Mouse (Mus musculus) heart, postnatal 0 days (tissue): Measurements from ENCODE around the gene Eif2s1. TPM values are rescaled to one million over a fixed set of nuclear protein-coding genes. Genes with fewer than 3 reads are reported as not detected.
"Not testable (repeated sequence)": the region's sequence is repeated elsewhere in the genome, so short reads cannot be mapped to it uniquely, and the experiment has no call there.

Source experiments
- ATAC-seq: fragments of 200-750 bp; cut with Nextera tagmentation; 2 replicates; pipeline ENCODE4 v1.8.0; 2017; ENCODE audit warnings: low read depth, moderate number of reproducible peaks, moderate library complexity; ENCODE audit not compliant: insufficient read depth
- DNase-seq: peaks from one replicate; pipeline ENCODE4 v3.0.0-alpha.2; 2016; ENCODE audit warnings: low spot score
- H3K27ac ChIP-seq: fragments of 300-500 bp; sonication (generic); 2 replicates; pipeline ENCODE4 v1.5.1; 2014; ENCODE audit warnings: low read depth, mild to moderate bottlenecking
- H3K27me3 ChIP-seq: fragments of 300-500 bp; sonication (generic); 2 replicates; pipeline ENCODE4 v1.6.1; 2014; ENCODE audit warnings: low read length, mixed read lengths; ENCODE audit not compliant: control insufficient read depth, insufficient read depth
- H3K36me3 ChIP-seq: fragments of 300-500 bp; sonication (generic); replicated peaks from 2 replicates; pipeline ENCODE4 v1.6.1; 2014; ENCODE audit warnings: low read length, mixed read lengths; ENCODE audit not compliant: control insufficient read depth, insufficient read depth
- H3K4me1 ChIP-seq: fragments of 300-500 bp; sonication (generic); 2 replicates; pipeline ENCODE4 v1.6.1; 2014; ENCODE audit warnings: antibody characterized with exemption; ENCODE audit not compliant: control insufficient read depth, insufficient read depth
- H3K4me2 ChIP-seq: fragments of 300-500 bp; sonication (generic); 2 replicates; pipeline ENCODE4 v1.6.1; 2014; ENCODE audit warnings: low read depth, mild to moderate bottlenecking, low read length, moderate library complexity
- H3K4me3 ChIP-seq: fragments of 300-500 bp; sonication (generic); 2 replicates; pipeline ENCODE4 v1.5.1; 2014; ENCODE audit warnings: low read depth, low read length
- H3K9ac ChIP-seq: fragments of 300-500 bp; sonication (generic); replicated peaks from 2 replicates; pipeline ENCODE4 v1.6.1; 2014; ENCODE audit warnings: low read depth, low read length, mixed read lengths
- H3K9me3 ChIP-seq: fragments of 300-500 bp; sonication (generic); replicated peaks from 2 replicates; pipeline ENCODE4 v1.6.1; 2016; ENCODE audit warnings: low read length; ENCODE audit not compliant: control insufficient read depth
- CTCF ChIP-seq: IDR thresholded peaks from 2 replicates; pipeline ENCODE4 v1.5.1; 2016; ENCODE audit warnings: antibody characterized with exemption, control low read depth, low read depth
- EP300 ChIP-seq: IDR thresholded peaks from 2 replicates; pipeline ENCODE4 v1.6.1; 2016; ENCODE audit warnings: antibody characterized with exemption, low read depth
- WGBS: fragments of 180-500 bp; shearing (Covaris S2); extraction: QIAGEN DNeasy Blood & Tissue Kit; methylation state at CpG from one replicate; pipeline ENCODE4 v1.1.7; 2014; 5-methylcytosine and 5-hydroxymethylcytosine counted together
- polyA plus RNA-seq: library from polyadenylated mRNA; unstranded; fragments of >200 nt; fragmentation: Nextera tagmentation; extraction: Ambion mirVana; gene quantifications from 2 replicates; pipeline ENCODE4 v1.2.1, GENCODE M21; 2015
- total RNA-seq: library from RNA; depleted of rRNA; stranded (reverse); fragments of >200 nt; gene quantifications from 2 replicates; pipeline ENCODE4 v1.2.3, GENCODE M21; 2014; ENCODE audit warnings: low replicate concordance; rRNA removed

Gene Eif2s1
- total and polyA plus RNA-seq, 2 experiments from 2014 or later, result 37.7 to 101 TPM

- Histone ChIP-seq H3K27me3 (no peaks in the 10 kb centered on the region), H3K9ac (no peak overlapping the region), H3K36me3 (no peaks in the 10 kb centered on the region), H3K9me3 (no peaks in the 10 kb centered on the region), H3K4me3 (no peak overlapping the region), H3K27ac (no peak overlapping the region), H3K4me2 (no peak overlapping the region), H3K4me1 (no peaks in the 10 kb centered on the region)
- DNase-seq (no peak), ATAC-seq (no peak)
- 70% methylated on average over 3 of the region's 3 CpGs for WGBS
- TF ChIP-seq CTCF (no peak), EP300 (no peak)
Observed at GRCm38 (mm10) chr12:78922058-78922457, 60.4 kb downstream of the Eif2s1 start.

GRCm38 (mm10) chr12:78922977-78923376 is 61.4 kb downstream of the Eif2s1 start:
- H3K9me3 ChIP-seq, H3K4me2 ChIP-seq, ATAC-seq: not testable (repeated sequence)

DNA sequence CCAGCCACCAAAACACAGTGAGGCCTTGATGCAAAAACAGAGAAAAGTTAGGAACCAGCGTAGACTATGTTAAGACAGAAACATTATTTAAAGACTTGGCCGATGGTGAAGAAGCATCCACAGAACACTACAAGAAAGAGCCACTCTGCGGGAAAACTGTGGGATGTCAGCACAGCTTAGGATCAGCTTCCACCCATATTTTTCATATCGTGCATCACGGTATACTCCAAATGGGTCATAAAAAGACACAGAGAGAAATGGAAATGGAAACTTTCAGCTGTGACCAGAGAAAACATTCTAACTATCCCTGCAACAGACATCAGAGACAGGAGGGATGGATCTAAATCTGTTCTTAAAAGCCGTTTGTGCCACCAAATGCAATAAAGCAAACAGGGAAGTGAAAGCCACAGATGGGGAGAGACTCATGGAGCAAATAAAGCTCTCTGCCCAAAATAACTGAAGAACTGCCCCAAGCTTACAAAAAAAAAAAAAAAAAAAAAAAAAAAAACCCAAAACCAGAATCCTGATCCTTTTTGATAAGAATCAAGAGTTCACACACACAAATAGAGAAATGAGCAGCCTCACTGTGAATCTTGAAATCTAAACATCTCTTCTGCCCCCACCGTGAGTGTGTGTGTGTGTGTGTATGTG is 62.0 kb downstream of the Eif2s1 start:
- no peaks in the 10 kb centered on the region for H3K9me3 ChIP-seq
- DNase-seq (no peak), ATAC-seq (no peak)
- H3K9ac ChIP-seq, result no peak overlapping the region
- no peaks in the 10 kb centered on the region for H3K4me1 ChIP-seq
- H3K4me2 ChIP-seq, result no peak overlapping the region
- TF ChIP-seq EP300, result no peak
- no peak for TF ChIP-seq CTCF
- H3K4me3 ChIP-seq, result no peak overlapping the region
- no peak overlapping the region for H3K27ac ChIP-seq
- no peaks in the 10 kb centered on the region for H3K36me3 ChIP-seq
- no peaks in the 10 kb centered on the region for H3K27me3 ChIP-seq
- WGBS, result 86% methylated on average over 7 of the region's 7 CpGs

More at GRCm38 (mm10) chr12:78922977-78923376, 61.4 kb downstream of the Eif2s1 start:
- not testable (repeated sequence) for H3K4me1 ChIP-seq, H3K4me3 ChIP-seq, H3K9ac ChIP-seq, H3K27ac ChIP-seq, H3K27me3 ChIP-seq, H3K36me3 ChIP-seq, DNase-seq

DNA sequence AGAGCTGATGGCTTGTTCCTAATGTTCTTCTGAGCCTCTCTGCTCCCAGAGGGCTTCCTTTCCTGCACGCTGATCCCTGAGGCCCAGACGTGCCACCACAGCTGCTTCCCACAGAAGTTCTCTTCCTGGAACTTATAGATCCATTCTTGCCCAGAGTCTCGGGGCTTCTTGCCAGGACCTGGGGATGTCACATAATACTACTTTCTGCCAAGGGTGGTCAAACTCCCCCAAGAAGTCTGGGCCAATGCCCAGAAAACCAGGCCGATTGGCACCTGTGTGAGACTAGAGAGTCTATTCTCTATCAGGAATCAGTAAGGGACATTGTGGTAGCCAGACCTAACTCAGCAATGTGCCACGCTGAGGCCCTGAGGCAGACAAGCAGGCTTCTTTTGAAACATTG is 65.7 kb downstream of the Eif2s1 start:
- H3K4me2 ChIP-seq, result no peak overlapping the region
- H3K4me1 ChIP-seq, result no peaks in the 10 kb centered on the region
- TF ChIP-seq EP300 (no peak), CTCF (no peak)
- no peaks in the 10 kb centered on the region for H3K9me3 ChIP-seq
- no peak overlapping the region for H3K27ac ChIP-seq
- H3K27me3 ChIP-seq, result no peaks in the 10 kb centered on the region
- H3K4me3 ChIP-seq, result no peak overlapping the region
- DNase-seq, result no peak
- 59% methylated on average over 5 of the region's 5 CpGs for WGBS
- ATAC-seq, result no peak
- no peak overlapping the region; the same call in 1 of the 2 replicates for H3K9ac ChIP-seq
- H3K36me3 ChIP-seq, result no peaks in the 10 kb centered on the region

DNA sequence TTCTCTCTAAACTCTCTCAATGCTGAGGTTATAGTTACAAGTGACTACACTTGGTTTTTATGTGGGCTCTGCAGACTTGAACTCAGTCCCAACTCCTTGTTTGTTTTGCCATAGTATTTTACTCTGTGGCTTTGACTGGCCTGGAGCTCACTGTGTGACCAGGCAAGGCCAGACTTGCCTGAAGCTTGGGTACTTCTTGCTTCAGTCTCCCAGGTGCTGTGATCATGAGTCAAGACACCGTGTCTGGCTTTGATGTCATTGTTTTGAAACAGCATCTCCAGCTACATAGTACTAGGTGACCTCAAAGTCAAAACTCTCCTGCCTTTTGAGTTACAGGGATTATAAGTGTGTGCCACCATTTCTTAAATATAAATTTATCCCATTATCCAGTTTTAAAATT is 68.3 kb downstream of the Eif2s1 start:
- no peak for ATAC-seq
- no peak overlapping the region for H3K4me3 ChIP-seq
- WGBS, result 80% methylated on average over 1 of the region's 1 CpGs
- H3K9ac ChIP-seq, result no peak overlapping the region
- H3K4me1 ChIP-seq, result no peaks in the 10 kb centered on the region
- no peak for DNase-seq
- no peaks in the 10 kb centered on the region for H3K9me3 ChIP-seq
- H3K27me3 ChIP-seq, result no peaks in the 10 kb centered on the region
- H3K27ac ChIP-seq, result no peak overlapping the region
- no peaks in the 10 kb centered on the region for H3K36me3 ChIP-seq
- TF ChIP-seq CTCF, result no peak
- no peak for TF ChIP-seq EP300
- no peak overlapping the region for H3K4me2 ChIP-seq

DNA sequence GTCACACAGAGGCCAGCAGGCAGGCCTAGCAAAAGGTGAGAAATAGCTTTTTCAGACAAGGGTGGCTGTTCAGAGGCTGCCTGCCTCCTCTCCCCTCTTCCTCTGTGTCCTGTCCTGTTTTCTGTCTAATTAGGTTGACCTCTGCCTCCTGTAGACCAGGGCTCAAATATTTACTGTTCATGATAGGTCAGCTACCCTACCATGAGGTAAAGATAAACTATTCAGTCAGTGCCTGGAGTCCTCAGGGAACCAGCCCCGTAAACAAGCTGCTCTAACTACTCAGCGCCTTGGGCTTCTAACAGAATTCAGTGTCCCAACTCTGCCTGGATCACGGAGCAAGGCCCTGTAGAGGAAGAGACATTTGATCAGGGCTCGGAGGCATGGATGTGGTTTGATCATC is 74.9 kb downstream of the Eif2s1 start:
- WGBS, result 60% methylated on average over 4 of the region's 4 CpGs
- no peak for TF ChIP-seq CTCF
- Histone ChIP-seq H3K27ac (no peak overlapping the region), H3K4me1 (no peaks in the 10 kb centered on the region), H3K36me3 (no peaks in the 10 kb centered on the region), H3K27me3 (no peaks in the 10 kb centered on the region), H3K4me3 (no peak overlapping the region), H3K4me2 (no peak overlapping the region), H3K9ac (no peak overlapping the region), H3K9me3 (no peaks in the 10 kb centered on the region)
- no peak for ATAC-seq
- no peak for DNase-seq

Other genes starting within 250 kb of the Eif2s1 start
- not detected in 2 replicates for gene Fam71d, start 170.3 kb upstream of the Eif2s1 start, total RNA-seq
- gene Fam71d, start 170.3 kb upstream of the Eif2s1 start, polyA plus RNA-seq, result 0.11 TPM in 1 of 2 replicates, not detected in the other
- 10.2 and 15.0 TPM in 2 replicates for gene Mpp5, start 112.9 kb upstream of the Eif2s1 start, total RNA-seq
- gene Mpp5, start 112.9 kb upstream of the Eif2s1 start, polyA plus RNA-seq, result 13.2 and 16.5 TPM in 2 replicates
- gene Atp6v1d, start 181 bp upstream of the Eif2s1 start, total RNA-seq, result 41.0 and 42.9 TPM in 2 replicates
- 109 and 127 TPM in 2 replicates for gene Atp6v1d, start 181 bp upstream of the Eif2s1 start, polyA plus RNA-seq
- 2.2 and 3.2 TPM in 2 replicates for gene Plek2, start 45.1 kb downstream of the Eif2s1 start, total RNA-seq
- gene Plek2, start 45.1 kb downstream of the Eif2s1 start, polyA plus RNA-seq, result 0.70 and 0.75 TPM in 2 replicates
- gene Tmem229b, start 145.8 kb downstream of the Eif2s1 start, total RNA-seq, result 4.8 and 12.8 TPM in 2 replicates
- gene Tmem229b, start 145.8 kb downstream of the Eif2s1 start, polyA plus RNA-seq, result 1.4 and 1.9 TPM in 2 replicates
- 6.2 and 15.0 TPM in 2 replicates for gene Plekhh1, start 167.3 kb downstream of the Eif2s1 start, total RNA-seq
- 2.5 and 4.0 TPM in 2 replicates for gene Plekhh1, start 167.3 kb downstream of the Eif2s1 start, polyA plus RNA-seq
- 6.2 and 9.8 TPM in 2 replicates for gene Pigh, start 227.8 kb downstream of the Eif2s1 start, total RNA-seq
- 9.6 and 9.7 TPM in 2 replicates for gene Pigh, start 227.8 kb downstream of the Eif2s1 start, polyA plus RNA-seq